Mouse (Mus musculus): ENCODE measurements around the gene Hlcs.

Hlcs gene

DNA sequence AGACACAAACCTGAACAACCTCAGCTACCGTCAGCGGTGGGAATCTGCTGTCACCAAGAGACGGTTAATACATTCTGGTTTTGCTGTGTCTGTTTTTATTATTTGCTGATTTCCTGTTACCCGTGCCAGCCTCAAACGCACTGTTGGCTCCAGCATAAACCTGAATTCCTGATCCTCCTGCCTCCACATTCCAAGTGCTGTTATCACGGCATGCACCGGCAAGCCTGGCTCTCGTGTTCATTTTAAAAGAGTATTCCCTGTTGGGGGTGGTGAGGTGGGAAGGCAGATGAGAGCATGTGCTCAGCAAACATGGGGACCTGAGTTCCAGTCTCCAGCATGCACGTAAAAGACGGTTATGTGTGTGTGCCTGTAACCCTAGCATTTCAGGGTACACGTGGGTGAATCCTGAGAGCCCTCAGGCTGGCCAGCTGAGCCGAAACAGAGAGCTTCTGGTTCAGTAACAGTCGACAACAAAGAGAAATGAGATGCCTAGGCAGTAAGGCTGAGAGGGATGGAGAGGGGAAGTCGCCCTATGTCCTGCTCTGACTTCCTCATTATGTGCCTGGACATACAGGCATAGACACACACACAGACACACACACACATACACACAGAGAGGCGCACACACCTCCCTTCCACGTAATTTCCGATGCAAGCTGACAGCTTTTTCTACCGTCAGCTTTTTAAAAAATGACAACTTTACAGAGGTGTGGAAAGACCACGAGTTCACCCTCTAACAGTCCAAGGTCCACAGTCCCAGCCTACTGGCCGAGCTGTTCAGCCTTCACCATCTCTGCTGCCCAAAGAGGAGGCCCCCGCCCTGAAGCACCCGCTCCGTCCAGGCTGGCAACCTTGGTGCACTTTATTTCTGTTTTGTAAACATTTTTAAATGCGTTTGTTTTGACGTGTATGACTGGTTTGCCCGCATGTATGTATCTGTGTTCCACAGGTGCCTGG lies 107.6 kb downstream of the Hlcs start:
- DNase-seq (ENCODE audit: low spot score): no peak

DNA sequence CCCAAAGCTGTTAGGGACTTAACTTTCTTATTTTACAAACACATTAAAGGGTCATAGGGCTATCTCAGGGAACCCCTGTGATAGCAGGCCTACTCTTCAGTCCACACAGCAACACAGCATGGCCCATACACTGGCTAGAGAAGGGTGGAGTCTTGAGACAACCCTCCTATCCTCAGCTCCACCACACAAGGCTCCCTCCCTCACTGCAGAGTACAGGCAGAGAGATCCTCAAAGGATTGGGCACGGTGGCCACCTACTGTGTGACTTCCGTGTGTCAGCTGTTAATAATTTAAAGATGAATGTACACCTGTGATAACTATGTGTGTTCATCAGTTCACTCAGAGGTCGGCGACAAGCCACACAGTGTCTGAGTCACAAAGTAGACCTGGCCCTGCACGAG lies 112.0 kb downstream of the Hlcs start:
- no peak for DNase-seq (ENCODE audit: low spot score)

DNA sequence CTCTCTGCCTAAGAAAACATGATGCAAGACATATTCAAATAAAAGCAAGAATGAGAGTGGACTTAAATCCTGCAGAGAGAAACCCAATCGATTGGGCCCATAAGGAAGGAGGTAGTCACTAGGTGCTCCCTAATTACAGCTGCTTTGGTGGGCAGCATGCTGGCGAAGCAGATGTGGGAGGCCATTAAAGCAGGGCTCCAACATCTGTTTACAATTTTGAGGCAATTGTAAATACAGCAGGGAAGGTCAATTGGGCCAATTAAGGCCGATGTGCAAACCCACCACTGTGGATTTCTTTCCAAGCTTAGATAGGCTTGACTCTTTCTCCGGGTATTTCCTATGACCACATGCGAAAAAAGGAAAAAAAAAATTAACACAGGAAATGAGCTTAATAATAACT lies 117.5 kb downstream of the Hlcs start:
- DNase-seq (ENCODE audit: low spot score): no peak

- no peak for DNase-seq (ENCODE audit: low spot score)
Observed at GRCm38 (mm10) chr16:94191379-94192315, 121.7 kb downstream of the Hlcs start.

DNA sequence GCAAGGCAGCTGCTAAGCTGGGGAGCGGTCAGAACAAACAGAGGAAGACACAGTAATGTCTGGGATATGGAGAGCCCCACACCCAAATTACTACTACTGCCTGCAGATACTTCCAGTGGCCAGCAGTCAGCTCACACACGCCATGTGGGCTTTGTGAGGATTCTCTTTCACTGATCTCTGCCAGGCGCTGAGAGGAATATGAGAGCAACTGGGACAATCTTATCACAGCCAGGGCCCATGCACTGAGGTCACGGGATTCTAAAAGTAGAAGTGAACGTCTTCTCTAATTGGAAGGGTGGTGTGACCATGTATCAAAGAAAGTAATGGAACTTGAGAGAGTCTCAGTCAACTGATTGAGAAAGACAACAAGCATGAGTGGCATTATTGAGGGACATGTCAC lies 123.1 kb downstream of the Hlcs start:
- DNase-seq (ENCODE audit: low spot score): no peak

DNA sequence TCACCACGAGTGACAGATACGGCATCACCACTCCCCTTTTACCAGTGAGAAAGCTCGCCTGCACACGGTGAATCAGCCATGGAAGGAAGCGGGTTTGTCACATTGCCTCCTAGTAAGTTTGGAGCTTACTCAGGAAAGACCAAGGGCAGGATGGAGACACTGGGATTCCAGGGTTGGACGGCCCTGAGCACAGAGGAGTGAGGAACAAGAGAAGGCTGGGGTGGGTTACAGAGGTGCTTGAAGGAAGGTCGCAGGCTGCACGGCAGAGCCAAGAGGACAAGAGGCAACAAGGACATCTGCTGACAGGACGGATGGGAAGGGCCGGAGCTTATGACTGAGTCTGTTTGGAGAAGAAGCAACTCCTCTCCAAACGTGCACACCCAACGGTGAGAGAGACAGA lies 126.8 kb downstream of the Hlcs start:
- no peak for DNase-seq (ENCODE audit: low spot score)

DNA sequence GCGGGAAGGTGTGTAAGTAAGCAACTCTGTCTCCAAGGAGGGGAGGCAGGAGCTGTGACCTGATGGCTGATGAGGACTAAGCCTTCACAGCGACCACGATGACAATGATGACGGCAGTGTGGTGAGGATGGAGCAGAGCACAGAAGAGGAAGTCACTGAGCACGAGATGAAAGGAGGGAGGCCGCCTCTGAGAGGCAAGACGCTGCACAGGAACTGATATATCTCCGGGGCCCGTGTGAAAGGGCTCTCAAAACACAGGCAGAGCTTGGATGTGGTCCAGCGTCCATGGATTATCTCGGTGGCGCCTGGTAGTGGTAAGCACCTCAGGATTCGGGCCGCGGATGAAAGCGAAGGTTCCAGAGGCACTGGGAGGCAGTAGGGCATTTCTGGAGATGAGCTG lies 127.9 kb downstream of the Hlcs start:
- no peak for DNase-seq (ENCODE audit: low spot score)

DNA sequence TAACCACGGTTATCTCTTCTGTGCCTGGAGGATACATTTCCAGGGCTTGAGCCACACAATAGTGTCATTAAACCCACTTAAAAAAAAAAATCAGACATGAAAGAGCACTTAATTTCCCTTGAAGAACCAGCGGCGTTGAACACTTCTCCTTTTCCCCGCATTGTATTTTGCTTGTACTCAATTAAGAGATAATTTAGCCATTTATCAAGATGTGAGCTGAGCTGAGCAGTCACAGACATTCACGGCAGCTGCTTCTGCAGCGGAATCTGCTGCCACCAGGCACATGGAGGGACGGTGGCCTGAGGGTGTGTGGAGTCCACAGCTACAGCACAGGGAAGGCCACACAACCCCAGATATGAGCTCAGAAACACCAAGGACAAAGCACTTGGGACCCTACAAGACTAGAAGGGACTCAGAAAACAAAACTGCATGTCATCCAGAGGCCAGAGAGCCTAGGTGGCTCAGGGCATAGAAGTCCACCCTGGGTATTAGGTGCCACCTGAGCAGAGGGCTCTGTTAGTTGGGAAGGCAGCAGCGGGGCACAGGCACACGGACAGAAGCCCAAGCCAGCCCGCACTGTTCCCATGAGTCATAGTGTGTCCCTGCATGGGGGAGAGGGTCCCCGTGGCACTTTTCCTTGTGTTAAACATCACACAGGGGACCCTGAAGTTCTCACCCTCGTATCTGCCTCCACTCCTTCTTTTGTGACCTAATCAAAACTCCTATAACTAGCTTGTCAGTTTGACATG lies 133.1 kb downstream of the Hlcs start:
- no peak for DNase-seq (ENCODE audit: low spot score)

DNA sequence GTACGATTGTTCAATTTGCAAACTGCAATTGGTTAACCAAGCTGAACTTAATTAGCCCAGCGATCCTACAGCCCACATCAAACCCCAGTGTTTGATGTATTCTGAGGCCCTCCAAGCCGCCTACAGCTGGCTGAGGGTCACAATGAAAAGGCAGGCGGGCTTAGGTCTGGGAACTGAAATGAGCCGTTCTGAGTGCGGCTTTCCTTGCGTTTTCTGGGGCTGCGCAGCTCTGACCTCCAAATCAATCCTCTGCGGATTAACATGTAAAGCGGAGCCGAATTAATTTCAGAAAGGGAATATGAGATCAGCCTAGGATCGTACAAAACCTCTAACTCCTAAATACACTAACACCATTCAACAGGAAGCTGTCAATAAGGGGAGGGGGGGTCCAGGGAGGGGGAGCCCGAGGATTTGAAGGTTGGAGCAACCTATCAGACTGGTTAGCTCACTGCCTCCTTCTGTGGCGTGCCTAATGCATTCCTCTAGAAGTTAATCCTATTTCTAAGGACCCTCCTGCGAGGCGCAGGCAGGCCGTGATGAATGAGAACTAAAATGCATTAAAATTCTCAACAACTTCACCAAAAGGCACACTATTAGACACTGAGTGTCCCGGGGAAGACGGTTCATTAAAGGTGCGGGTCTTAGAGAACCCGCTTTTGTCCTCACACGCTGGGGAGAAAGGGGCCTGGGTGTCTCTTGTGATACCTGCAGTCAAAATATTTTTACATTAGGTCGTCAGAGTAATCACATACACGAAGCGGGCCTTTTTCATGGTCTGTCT lies 133.8 kb downstream of the Hlcs start:
- DNase-seq (ENCODE audit: low spot score): no peak

- no peak for DNase-seq (ENCODE audit: low spot score)
Observed at GRCm38 (mm10) chr16:94178441-94179220, 134.7 kb downstream of the Hlcs start.

GRCm38 (mm10) chr16:94176997-94177857 lies 136.1 kb downstream of the Hlcs start:
- no peak for DNase-seq (ENCODE audit: low spot score)

DNA sequence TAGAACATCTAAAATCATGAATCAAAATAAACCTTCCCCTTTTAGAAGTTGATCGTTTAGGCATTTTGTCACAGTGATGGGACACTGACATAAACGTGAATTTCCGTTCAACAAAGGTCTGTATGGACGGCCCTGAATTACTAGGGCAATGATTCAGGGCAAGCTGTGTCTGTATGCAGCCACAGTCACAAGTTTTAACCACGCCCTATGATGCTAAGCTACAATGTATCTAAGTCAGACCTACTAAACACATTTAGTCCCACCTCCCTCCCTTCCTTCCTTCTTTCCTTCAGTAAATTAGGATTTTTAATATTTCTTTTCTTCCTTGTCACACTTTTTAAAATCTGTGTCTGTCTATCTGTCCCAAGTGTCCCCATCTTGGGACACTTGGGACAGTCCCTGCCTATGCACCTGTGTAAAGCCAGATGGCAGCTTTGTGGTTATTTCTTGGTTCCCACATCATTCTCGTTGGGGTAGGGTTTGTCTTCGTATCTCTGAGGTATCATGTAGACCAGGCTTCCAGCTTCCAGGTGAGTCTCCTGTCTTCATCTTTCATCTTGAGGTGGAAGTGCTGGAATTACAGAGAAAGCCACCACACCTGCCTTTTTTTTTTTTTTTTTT lies 137.9 kb downstream of the Hlcs start:
- DNase-seq (ENCODE audit: low spot score): no peak

GRCm38 (mm10) chr16:94173361-94173760 lies 140.0 kb downstream of the Hlcs start:
- DNase-seq (ENCODE audit: low spot score): no peak

DNA sequence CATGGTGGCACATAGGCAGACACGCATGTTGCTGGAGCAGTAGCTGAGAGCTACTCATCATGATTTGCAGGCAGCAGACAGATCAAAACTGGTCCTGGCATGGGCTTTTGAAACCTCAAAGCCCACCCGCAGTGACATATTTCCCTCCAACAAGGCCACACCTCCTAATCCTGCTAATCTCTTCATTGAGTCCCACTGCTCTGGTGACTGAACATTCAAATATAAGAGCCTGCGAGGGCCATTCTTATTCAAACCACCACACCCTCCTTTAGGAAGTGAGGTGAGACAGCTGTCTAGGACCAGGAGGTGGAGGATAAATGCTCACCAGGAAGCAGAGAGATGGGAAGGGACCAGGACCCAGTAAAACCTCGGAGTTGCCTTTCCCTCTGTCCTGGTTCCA lies 143.2 kb downstream of the Hlcs start:
- DNase-seq (ENCODE audit: low spot score): no peak

DNA sequence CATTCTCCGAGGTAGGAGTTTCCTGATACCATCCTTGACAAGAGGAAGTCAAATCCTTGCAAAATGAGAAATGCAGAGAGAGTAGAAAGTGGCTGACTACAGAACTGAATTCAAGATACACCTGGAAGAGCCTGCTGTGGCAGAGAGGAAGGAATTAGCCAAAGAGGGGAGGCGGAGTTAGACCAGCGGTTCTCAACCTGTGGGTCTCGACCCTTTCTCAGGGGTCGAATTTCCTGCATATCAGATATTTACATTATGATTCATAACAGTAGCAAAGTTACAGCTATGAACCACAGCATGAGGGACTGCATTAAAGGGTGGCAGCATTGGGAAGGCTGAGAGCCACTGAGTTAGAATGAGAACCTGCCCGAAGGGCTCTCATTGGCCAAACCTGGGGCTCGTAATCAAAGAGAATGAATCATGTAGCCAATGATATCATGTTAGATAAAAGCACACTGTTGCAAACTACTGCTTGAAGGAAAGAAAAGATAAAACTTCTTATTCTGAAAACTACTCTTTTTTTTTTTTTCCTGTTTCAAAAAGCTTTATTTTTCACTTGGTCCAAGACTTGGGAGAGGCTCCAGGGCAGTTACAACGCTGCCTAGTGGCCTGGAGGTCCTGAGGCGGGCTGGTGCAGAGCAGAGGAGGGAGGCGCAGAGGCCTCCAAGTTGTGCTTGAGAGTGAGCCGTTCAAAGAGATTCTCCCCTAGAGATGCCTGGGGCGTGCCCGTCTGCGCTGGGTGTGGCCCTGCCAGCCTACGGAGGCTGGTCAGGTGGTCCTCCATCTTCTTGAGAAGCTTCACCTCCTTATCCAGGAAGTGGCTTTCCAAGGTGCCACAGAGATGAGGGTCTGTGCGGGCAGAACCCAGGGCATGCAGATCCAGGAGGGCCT lies 144.5 kb downstream of the Hlcs start:
- DNase-seq (ENCODE audit: low spot score): no peak

DNA sequence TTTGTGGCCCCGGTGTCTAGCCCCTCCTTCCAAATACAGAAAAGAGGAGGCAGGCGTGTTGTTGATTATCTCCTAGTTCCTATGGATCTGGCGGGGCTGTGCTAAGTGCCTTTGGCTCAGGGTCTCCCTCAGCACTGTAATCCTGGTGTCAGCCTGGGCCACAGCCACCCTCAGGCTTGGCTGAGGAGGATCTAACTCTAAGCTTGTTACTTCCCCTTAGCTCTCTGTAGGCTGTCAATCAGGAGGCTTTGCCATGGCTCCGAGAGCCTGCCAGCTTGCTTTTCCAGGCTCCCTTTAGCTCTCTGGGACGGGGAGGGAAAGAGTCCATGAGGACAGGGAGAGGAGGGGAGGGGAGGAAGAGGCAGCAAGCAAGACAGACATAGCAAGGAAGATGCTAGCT lies 148.4 kb downstream of the Hlcs start:
- no peak for DNase-seq (ENCODE audit: low spot score)

DNA sequence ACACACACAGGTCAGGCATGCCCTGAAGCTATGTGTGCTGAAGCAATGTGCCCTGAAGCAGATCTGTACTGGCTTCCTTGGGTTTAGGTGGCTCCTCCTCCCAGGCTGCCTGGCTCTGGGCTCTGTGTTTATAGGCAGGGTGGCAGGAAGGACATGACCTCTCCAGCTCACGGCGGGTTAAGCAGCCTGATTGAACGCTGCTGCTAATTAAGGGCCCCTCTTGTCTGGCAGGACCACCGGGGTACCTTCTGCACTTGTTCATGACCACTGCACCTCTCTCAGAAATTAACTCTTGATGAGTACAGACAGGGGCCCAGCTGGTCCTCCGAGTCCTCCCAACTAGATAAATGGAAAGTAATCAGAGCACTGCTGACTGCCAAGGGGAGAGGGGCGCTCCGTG lies 149.1 kb downstream of the Hlcs start:
- no peak for DNase-seq (ENCODE audit: low spot score)

DNA sequence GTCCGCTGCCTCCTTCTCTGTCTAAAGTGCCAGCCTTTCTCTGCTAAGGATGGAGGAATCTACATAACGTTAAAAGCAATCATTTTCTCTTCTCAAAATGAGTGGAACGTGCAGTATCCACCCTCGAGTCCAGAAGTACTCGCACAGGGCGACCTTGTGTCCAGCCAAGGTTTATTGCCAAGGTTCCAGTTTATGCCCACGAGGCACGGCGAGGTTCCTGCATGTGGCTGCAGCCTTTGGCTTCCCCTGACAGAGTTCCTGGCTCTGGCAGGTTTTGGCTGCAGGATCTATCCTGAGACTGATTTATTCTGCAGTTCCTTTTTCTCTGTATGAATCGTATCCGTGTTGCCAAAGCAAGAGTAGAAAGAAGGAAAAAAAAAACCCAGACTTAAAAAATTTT lies 150.3 kb downstream of the Hlcs start:
- DNase-seq (ENCODE audit: low spot score): no peak

Data from layer of hippocampus, adult 11-12 months (tissue).